Mouse (Mus musculus): ENCODE data around the gene Nelfa. TPM values are rescaled to one million over a fixed set of nuclear protein-coding genes. Genes with fewer than 3 reads are reported as not detected.
"Not testable (repeated sequence)": the region's sequence is repeated elsewhere in the genome, so short reads cannot be mapped to it uniquely, and the experiment has no call there.

The Nelfa gene
- total and polyA plus RNA-seq, 2 experiments from 2014 or later = 28.5 to 32.6 TPM

DNA sequence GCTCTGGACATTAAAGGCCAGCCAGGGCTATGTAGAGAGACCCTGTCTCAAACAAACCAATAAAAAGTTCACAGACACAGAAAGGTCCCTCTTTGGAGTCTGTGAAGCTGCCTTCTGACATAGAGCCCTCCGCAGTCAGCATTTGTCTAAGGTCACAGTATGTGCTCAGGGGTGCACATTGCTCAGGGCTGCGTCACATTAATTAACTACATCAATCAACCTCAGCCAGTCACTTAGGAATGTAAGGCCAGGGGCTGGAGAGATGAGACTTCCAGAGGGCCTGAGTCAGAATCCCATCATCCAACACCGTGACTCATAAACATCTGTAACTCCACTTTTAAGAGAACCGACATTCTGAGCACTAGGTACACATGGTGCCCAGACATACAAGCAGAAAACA is 19.7 kb upstream of the Nelfa start:
- no peak overlapping the region for H3K4me2 ChIP-seq (ENCODE audit: low read depth)
- no peaks in the 10 kb centered on the region for H3K36me3 ChIP-seq (ENCODE audit: insufficient read depth)
- no peaks in the 10 kb centered on the region for H3K27me3 ChIP-seq (ENCODE audit: insufficient read depth, low read length)
- no peaks in the 10 kb centered on the region for H3K4me1 ChIP-seq (ENCODE audit: insufficient read depth)
- H3K9ac ChIP-seq = no peak overlapping the region
- H3K27ac ChIP-seq (ENCODE audit: low read depth, low read length) = no peak overlapping the region
- DNase-seq (no peak), ATAC-seq (no peak)
- 94% methylated on average over 4 of the region's 4 CpGs for WGBS
- no peaks in the 10 kb centered on the region for H3K9me3 ChIP-seq (ENCODE audit: low read length)
- H3K4me3 ChIP-seq (ENCODE audit: low read depth, low read length) = no peak overlapping the region
- TF ChIP-seq CTCF (IDR thresholded peaks at IDR 0.05; ENCODE audit: low read depth) = no peak

DNA sequence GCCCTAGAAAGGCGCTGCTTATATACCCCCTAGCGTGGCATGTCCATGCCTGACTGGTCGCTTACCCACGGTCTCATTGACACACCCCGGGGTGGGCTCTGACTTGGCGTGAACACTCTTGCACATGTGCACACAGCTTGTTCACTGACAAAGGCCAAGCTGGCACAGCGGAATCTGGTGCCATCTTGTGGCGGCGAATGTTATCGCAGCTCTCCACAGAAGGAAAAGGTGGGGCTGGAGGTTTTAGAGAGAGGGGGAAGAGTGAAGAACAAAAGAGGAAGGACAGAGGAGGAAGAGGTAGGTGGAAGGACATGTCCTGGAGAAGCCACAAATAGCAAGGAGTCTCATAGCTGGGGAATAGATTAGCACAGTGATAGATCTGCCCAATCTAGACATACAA is 18.1 kb upstream of the Nelfa start:
- WGBS = 23% methylated on average over 10 of the region's 10 CpGs
- peak; percentile 90 for DNase-seq
- Histone ChIP-seq H3K4me3 (ENCODE audit: low read depth, low read length) (peak overlapping the region; percentile 29), H3K4me2 (ENCODE audit: low read depth) (peak overlapping the region; percentile 31), H3K9ac (peak overlapping the region; percentile 45), H3K9me3 (ENCODE audit: low read length) (no peaks in the 10 kb centered on the region), H3K27me3 (ENCODE audit: insufficient read depth, low read length) (no peaks in the 10 kb centered on the region), H3K4me1 (ENCODE audit: insufficient read depth) (no peaks in the 10 kb centered on the region), H3K27ac (ENCODE audit: low read depth, low read length) (0 out of 2 replicates have a peak overlapping the region, but pooled peaks have one; percentile 21), H3K36me3 (ENCODE audit: insufficient read depth) (no peaks in the 10 kb centered on the region)
- peak; percentile 97 for ATAC-seq
- peak; percentile 94 for TF ChIP-seq CTCF (IDR thresholded peaks at IDR 0.05; ENCODE audit: low read depth)

DNA sequence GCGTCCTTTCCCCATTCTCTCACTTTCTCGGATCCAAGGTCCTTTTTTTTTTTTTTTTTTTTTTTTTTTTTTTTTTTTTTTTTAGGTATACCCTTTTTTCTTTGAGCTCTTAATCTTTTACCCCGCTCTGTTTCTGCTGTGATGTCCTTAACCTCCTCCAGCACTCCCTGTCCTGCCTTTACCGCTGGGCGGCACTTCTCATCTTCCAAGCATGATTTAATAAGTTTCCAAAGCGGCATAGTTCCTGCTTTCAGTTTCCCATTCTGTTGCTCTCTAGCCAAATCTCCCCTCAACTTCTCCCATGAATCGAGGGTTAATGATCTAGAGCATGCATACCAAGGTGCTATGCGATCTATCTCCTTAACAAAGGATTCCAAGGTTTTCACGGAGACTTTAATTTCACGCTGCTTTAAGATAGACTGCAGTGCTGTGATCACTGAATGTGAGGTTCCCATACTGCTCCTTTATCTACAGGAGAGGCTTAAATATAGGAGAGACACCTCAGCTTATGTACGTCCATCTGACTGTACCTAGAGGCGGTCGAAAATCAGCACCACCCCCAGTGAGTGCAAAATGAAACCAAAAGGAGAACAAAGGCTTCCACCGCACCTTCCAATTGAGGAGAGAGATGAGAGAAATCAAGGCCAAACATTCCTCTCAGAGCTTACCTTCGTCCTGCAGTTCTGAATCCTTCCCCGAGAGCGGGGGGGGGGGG is 17.4 kb upstream of the Nelfa start:
- TF ChIP-seq CTCF (IDR thresholded peaks at IDR 0.05; ENCODE audit: low read depth) = no peak
- Histone ChIP-seq H3K9ac (peak overlapping the region; percentile 45), H3K36me3 (ENCODE audit: insufficient read depth) (no peaks in the 10 kb centered on the region), H3K4me1 (ENCODE audit: insufficient read depth) (no peaks in the 10 kb centered on the region), H3K4me3 (ENCODE audit: low read depth, low read length) (peak overlapping the region; percentile 29), H3K4me2 (ENCODE audit: low read depth) (peak overlapping the region; percentile 31), H3K9me3 (ENCODE audit: low read length) (no peaks in the 10 kb centered on the region), H3K27ac (ENCODE audit: low read depth, low read length) (no peak overlapping the region), H3K27me3 (ENCODE audit: insufficient read depth, low read length) (no peaks in the 10 kb centered on the region)
- peak; percentile 22 for DNase-seq
- 86% methylated on average over 17 of the region's 17 CpGs for WGBS
- ATAC-seq = peak; percentile 29

DNA sequence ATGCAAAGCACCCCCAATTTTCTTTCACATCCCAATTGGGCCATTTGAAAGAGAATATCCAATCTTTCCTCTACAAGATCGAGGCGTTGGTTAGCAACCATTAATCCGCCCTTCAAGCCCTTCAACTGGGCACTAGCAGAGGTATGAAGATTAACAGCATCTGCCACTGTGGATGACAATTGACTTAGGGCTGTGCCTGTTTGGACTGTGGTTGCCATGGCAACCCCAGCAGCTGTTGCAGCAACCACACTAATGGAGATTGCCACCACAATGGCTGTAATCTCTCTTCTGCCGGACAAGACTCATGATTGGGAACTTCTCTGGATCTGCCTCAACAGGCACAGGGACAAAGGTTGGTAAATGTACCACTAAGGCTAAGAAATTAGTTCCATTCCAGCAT is 12.1 kb upstream of the Nelfa start:
- ATAC-seq = no peak
- WGBS = 73% methylated on average over 4 of the region's 4 CpGs
- no peak for DNase-seq
- H3K9me3 ChIP-seq (ENCODE audit: low read length) = no peaks in the 10 kb centered on the region
- no peak for TF ChIP-seq CTCF (IDR thresholded peaks at IDR 0.05; ENCODE audit: low read depth)
- H3K27ac ChIP-seq (ENCODE audit: low read depth, low read length) = no peak overlapping the region
- no peaks in the 10 kb centered on the region for H3K4me1 ChIP-seq (ENCODE audit: insufficient read depth)
- no peaks in the 10 kb centered on the region; the same call in 1 of the 2 replicates for H3K36me3 ChIP-seq (ENCODE audit: insufficient read depth)
- no peak overlapping the region for H3K4me3 ChIP-seq (ENCODE audit: low read depth, low read length)
- no peaks in the 10 kb centered on the region for H3K27me3 ChIP-seq (ENCODE audit: insufficient read depth, low read length)
- no peak overlapping the region for H3K4me2 ChIP-seq (ENCODE audit: low read depth)
- H3K9ac ChIP-seq = no peak overlapping the region

DNA sequence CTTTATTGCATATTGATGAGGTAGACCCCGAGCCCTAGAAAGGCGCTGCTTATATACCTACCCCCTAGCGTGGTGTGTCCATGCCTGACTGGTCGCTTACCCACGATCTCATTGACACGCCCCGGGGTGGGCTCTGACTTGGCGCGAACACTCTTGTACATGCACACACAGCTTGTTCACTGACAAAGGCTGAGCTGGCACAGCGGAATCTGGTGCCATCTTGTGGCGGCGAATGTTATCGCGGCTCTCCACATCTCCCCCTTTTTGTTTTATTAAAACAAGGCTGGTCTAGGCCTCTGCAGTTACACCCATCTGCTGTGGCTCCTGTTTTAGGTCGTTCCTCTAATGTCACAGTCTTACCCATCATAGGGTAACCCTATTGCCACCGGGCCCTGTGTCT is 10.8 kb upstream of the Nelfa start:
- H3K4me1 ChIP-seq (ENCODE audit: insufficient read depth); H3K27ac ChIP-seq (ENCODE audit: low read depth, low read length); DNase-seq; H3K36me3 ChIP-seq (ENCODE audit: insufficient read depth); ATAC-seq; H3K4me3 ChIP-seq (ENCODE audit: low read depth, low read length); H3K9ac ChIP-seq; H3K9me3 ChIP-seq (ENCODE audit: low read length); H3K27me3 ChIP-seq (ENCODE audit: insufficient read depth, low read length); H3K4me2 ChIP-seq (ENCODE audit: low read depth): not testable (repeated sequence)
- peak; percentile 38 for TF ChIP-seq CTCF (IDR thresholded peaks at IDR 0.05; ENCODE audit: low read depth)
- WGBS = 91% methylated on average over 16 of the region's 16 CpGs

DNA sequence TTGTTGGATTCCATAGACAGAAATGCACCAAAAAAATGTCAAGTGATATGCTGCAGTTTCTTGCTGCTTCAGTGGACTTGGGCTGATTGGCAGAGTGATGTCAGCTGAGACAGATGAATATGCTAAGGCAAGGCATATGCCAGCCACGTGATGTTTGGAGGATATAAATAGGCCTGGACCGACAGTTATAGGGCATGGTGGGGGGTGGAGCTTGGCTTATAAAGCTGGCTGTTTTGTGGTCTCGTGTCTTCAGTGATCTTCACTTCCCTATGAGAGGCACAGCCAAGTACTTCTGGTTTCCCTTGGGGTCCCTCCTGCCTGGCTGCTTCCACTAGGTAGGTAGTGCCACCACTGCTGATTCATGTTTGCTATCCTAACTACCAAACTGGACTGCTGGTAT is 2.2 kb upstream of the Nelfa start:
- Histone ChIP-seq H3K9ac (no peak overlapping the region), H3K4me3 (ENCODE audit: low read depth, low read length) (no peak overlapping the region), H3K4me2 (ENCODE audit: low read depth) (no peak overlapping the region), H3K9me3 (ENCODE audit: low read length) (no peaks in the 10 kb centered on the region), H3K4me1 (ENCODE audit: insufficient read depth) (peaks cover 18% of the 10 kb centered on the region), H3K27ac (ENCODE audit: low read depth, low read length) (no peak overlapping the region), H3K36me3 (ENCODE audit: insufficient read depth) (no peaks in the 10 kb centered on the region), H3K27me3 (ENCODE audit: insufficient read depth, low read length) (no peaks in the 10 kb centered on the region)
- TF ChIP-seq CTCF (IDR thresholded peaks at IDR 0.05; ENCODE audit: low read depth) = no peak
- DNase-seq = no peak
- WGBS = 80% methylated on average over 3 of the region's 3 CpGs
- ATAC-seq = no peak

DNA sequence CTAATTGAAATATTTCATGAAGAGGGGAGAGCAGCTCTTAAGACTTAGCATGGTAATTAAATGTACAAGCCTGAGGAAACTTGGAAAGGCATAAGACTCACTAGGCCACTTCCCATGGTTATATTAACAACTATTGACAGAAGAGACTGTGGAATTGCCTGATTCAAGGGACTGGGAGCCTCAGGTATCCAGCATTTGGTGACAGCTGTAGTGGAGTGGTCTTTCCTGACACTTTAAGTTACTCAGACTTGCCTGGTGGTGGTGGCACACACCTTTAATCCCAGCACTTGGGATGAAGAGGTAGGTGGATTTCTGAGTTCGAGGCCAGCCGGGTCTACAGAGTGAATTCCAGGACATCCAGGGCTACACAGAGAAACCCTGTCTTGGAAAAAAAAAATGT is 1.0 kb upstream of the Nelfa start:
- Histone ChIP-seq H3K36me3 (ENCODE audit: insufficient read depth) (no peaks in the 10 kb centered on the region), H3K27me3 (ENCODE audit: insufficient read depth, low read length) (no peaks in the 10 kb centered on the region), H3K4me3 (ENCODE audit: low read depth, low read length) (no peak overlapping the region), H3K4me2 (ENCODE audit: low read depth) (no peak overlapping the region), H3K9ac (0 out of 2 replicates have a peak overlapping the region, but pooled peaks have one; percentile 79), H3K4me1 (ENCODE audit: insufficient read depth) (peaks cover 18% of the 10 kb centered on the region), H3K9me3 (ENCODE audit: low read length) (no peaks in the 10 kb centered on the region), H3K27ac (ENCODE audit: low read depth, low read length) (no peak overlapping the region)
- TF ChIP-seq CTCF (IDR thresholded peaks at IDR 0.05; ENCODE audit: low read depth) = no peak
- no peak for DNase-seq
- WGBS = 92% methylated on average over 2 of the region's 2 CpGs
- ATAC-seq = no peak
